ENCODE assay signal across 11 mouse cellular contexts in the genomic region with DNA sequence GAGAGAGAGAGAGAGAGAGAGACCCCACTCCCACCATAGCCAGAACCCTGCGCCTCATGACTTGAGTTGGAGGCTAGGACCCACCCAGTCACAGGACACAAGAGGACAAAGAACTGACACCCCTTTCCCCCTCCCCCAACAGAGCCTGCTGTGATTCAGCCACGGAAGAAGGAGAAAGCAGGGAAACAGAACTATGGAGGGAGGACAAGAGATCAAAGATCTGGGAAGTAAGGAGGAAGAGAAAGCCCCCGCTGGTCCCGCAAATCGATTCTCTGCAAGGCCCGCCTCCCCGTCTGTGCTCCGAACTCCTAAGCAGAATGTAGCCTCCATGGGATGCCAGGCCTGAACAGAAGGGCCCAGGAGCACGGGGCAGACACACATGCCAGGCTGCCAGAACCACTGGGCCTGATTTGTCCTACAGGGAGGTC. TPM values are rescaled to one million over a fixed set of nuclear protein-coding genes. Genes with fewer than 3 reads are reported as not detected.
DNase-seq lines count a peak whose midpoint lies in the region; ATAC-seq and TF ChIP-seq lines count a peak whose summit lies in the region.
"Had no signal": no experiment of that assay in that cellular context is flagged by ENCODE, and none has a peak within 500 bp of the region (broad histone marks: within the 10 kb centered on the region; RNA-seq: fewer than 3 reads in every experiment).

No protein-coding gene starts in this region.

- WGBS in hindbrain, postnatal 0 days: 8% methylated on average over 9 of the region's 9 CpGs
- 5% methylated on average over 9 of the region's 9 CpGs for WGBS in neural tube, embryonic 13.5 days
- WGBS in kidney, adult 2 months: 39% methylated on average over 9 of the region's 9 CpGs

- no peaks in the 10 kb centered on the region for H3K36me3 ChIP-seq in hindbrain, postnatal 0 days (ENCODE audit: insufficient read depth, low read length)
- H3K36me3 ChIP-seq in neural tube, embryonic 13.5 days: no peaks in the 10 kb centered on the region
- H3K36me3 ChIP-seq in kidney, adult 2 months (ENCODE audit: control insufficient read depth, insufficient read depth, low read length): no peaks in the 10 kb centered on the region
- H3K36me3 ChIP-seq: G1E; heart, embryonic 15.5 days; limb, embryonic 15.5 days had no signal

- peak; percentile 43 to 55 for DNase-seq in layer of hippocampus, postnatal 10 days (ENCODE audit: low spot score in 2 of 2)
- DNase-seq in layer of hippocampus, adult 8-10 months (ENCODE audit: low spot score in 2 of 2): no peak
- DNase-seq in cerebellum, postnatal 36 days: peak; percentile 72 to 74
- peak; percentile 76 for DNase-seq in hindbrain, postnatal 0 days (ENCODE audit: low spot score)
- no peak for DNase-seq in kidney, adult 2 months
- DNase-seq in frontal cortex, postnatal 14 days (ENCODE audit: low spot score in 2 of 2): no peak

- no peak overlapping the region for H3K4me2 ChIP-seq in hindbrain, postnatal 0 days (ENCODE audit: low read depth, low read length)
- H3K4me2 ChIP-seq in neural tube, embryonic 13.5 days: peak overlapping the region; percentile 32
- H3K4me2 ChIP-seq: heart, embryonic 15.5 days; limb, embryonic 15.5 days had no signal

- no peak for TF ChIP-seq POLR2A in kidney, adult 2 months (IDR thresholded peaks at IDR 0.05; ENCODE audit: low read depth, low read length)

- no peak overlapping the region for H3K4me3 ChIP-seq in hindbrain, postnatal 0 days (ENCODE audit: low read length)
- no peak overlapping the region for H3K4me3 ChIP-seq in neural tube, embryonic 13.5 days
- H3K4me3 ChIP-seq in kidney, adult 2 months (ENCODE audit: insufficient read depth, low read depth, low read length): no peak overlapping the region
- H3K4me3 ChIP-seq: heart, embryonic 15.5 days; limb, embryonic 15.5 days had no signal

- no peak overlapping the region for H3K9ac ChIP-seq in hindbrain, postnatal 0 days (replicated peaks; ENCODE audit: low read length)
- H3K9ac ChIP-seq in neural tube, embryonic 13.5 days: peak overlapping the region; percentile 52; the same call in 1 of the 2 replicates
- H3K9ac ChIP-seq: heart, embryonic 15.5 days; limb, embryonic 15.5 days had no signal

- H3K4me1 ChIP-seq in hindbrain, postnatal 0 days (ENCODE audit: insufficient read depth, low read length): peaks cover 6% of the 10 kb centered on the region
- H3K4me1 ChIP-seq in neural tube, embryonic 13.5 days (replicated peaks): peaks cover 43% of the 10 kb centered on the region
- H3K4me1 ChIP-seq in kidney, adult 2 months (ENCODE audit: control insufficient read depth, insufficient read depth, low read length): no peaks in the 10 kb centered on the region

- no peak for TF ChIP-seq CTCF in hindbrain, postnatal 0 days (IDR thresholded peaks at IDR 0.05; ENCODE audit: low read depth)
- no peak for TF ChIP-seq CTCF in kidney, adult 2 months (conservative IDR thresholded peaks at IDR 0.05; ENCODE audit: insufficient read depth, insufficient read length, low read depth, low read length)

- no peaks in the 10 kb centered on the region for H3K9me3 ChIP-seq in hindbrain, postnatal 0 days (ENCODE audit: low read length)
- no peaks in the 10 kb centered on the region for H3K9me3 ChIP-seq in neural tube, embryonic 13.5 days
- H3K9me3 ChIP-seq: G1E; heart, embryonic 15.5 days; limb, embryonic 15.5 days had no signal

- ATAC-seq in hindbrain, postnatal 0 days: peak; percentile 77
- no peak; the same call in 1 of the 2 replicates for ATAC-seq in neural tube, embryonic 13.5 days (ENCODE audit: low read depth)
- no peak for ATAC-seq in inflammation-experienced regulatory T-cells, adult 6 months

- H3K27ac ChIP-seq in hindbrain, postnatal 0 days: peak overlapping the region; percentile 67
- peak overlapping the region; percentile 85 for H3K27ac ChIP-seq in neural tube, embryonic 13.5 days (replicated peaks)
- no peak overlapping the region for H3K27ac ChIP-seq in kidney, adult 2 months (ENCODE audit: insufficient read depth, low read depth, low read length)
- H3K27ac ChIP-seq: heart, embryonic 15.5 days; limb, embryonic 15.5 days had no signal

- H3K27me3 ChIP-seq in hindbrain, postnatal 0 days (ENCODE audit: insufficient read depth, low read length): no peaks in the 10 kb centered on the region
- H3K27me3 ChIP-seq in neural tube, embryonic 13.5 days: peaks cover 53% of the 10 kb centered on the region
- no peaks in the 10 kb centered on the region for H3K27me3 ChIP-seq in kidney, adult 2 months (replicated peaks; ENCODE audit: control insufficient read depth, insufficient read depth, low read length)

RNA-seq across cellular contexts. Expression of a gene that starts 12.9 kb away (rescaled TPM):
- 1 to 10 TPM; 1.5 to 1.9 TPM for total RNA-seq in layer of hippocampus, postnatal 10 days (2021)
- total RNA-seq in layer of hippocampus, adult 8-10 months (2022): 1 to 10 TPM; 1.8 to 3.4 (median 2.4) TPM
- 2.8 and 6.8 TPM in 2 replicates for total RNA-seq in hindbrain, postnatal 0 days (2014; rRNA removed)
- 4.4 and 4.6 TPM in 2 replicates for polyA plus RNA-seq in hindbrain, postnatal 0 days (2015; fragmentation: Nextera tagmentation; extraction: Ambion mirVana)
- polyA plus RNA-seq in neural tube, embryonic 13.5 days (2015; fragmentation: Nextera tagmentation; extraction: Ambion mirVana): 4.1 and 6.1 TPM in 2 replicates
- polyA plus RNA-seq in inflammation-experienced regulatory T-cells, adult 6 months (2017; shearing (Covaris generic)): 1 to 10 TPM in 1 of 3 experiments, under 1 TPM in 2; 0.43 to 2.7 (median 0.56) TPM
- polyA plus RNA-seq in kidney, adult 2 months (2012; rRNA removed): 239 and 257 TPM in 2 replicates
- total RNA-seq: G1E had no signal
- polyA plus RNA-seq: G1E had no signal

RNA-seq across cellular contexts. Expression of a gene that starts 23.8 kb away (rescaled TPM):
- 100 to 1,000 TPM; 215 to 221 TPM for total RNA-seq in layer of hippocampus, postnatal 10 days (2021)
- 100 to 1,000 TPM; 139 to 164 (median 153) TPM for total RNA-seq in layer of hippocampus, adult 8-10 months (2022)
- 175 and 177 TPM in 2 replicates for total RNA-seq in hindbrain, postnatal 0 days (2014; rRNA removed)
- polyA plus RNA-seq in hindbrain, postnatal 0 days (2015; fragmentation: Nextera tagmentation; extraction: Ambion mirVana): 113 and 127 TPM in 2 replicates
- 95.2 and 104 TPM in 2 replicates for polyA plus RNA-seq in neural tube, embryonic 13.5 days (2015; fragmentation: Nextera tagmentation; extraction: Ambion mirVana)
- polyA plus RNA-seq in inflammation-experienced regulatory T-cells, adult 6 months (2017; shearing (Covaris generic)): under 1 TPM in 1 of 3 experiments, not detected in 2; 0.24 TPM
- polyA plus RNA-seq in kidney, adult 2 months (2012; rRNA removed): 0.12 and 0.27 TPM in 2 replicates

Comparison
In these comparisons a context has a peak if more than half of its experiments do, and no peak if none do; other contexts are left out.
1. DNase-seq: peak in layer of hippocampus, postnatal 10 days (2 of 2), cerebellum, postnatal 36 days (2 of 2) and hindbrain, postnatal 0 days (single experiment); none in layer of hippocampus, adult 8-10 months (0 of 2), kidney, adult 2 months (single experiment) and frontal cortex, postnatal 14 days (0 of 2).
2. RNA of a gene that starts 12.9 kb away (polyA plus RNA-seq): 239 to 257 TPM in kidney, adult 2 months; 4.1 to 6.1 TPM in neural tube, embryonic 13.5 days, 4.4 to 4.6 TPM in hindbrain, postnatal 0 days and 0.43 to 2.7 TPM in inflammation-experienced regulatory T-cells, adult 6 months; every median in the first group is over 10 times any median in the second.
3. RNA of a gene that starts 23.8 kb away (polyA plus RNA-seq): 113 to 127 TPM in hindbrain, postnatal 0 days and 95.2 to 104 TPM in neural tube, embryonic 13.5 days; 0.12 to 0.27 TPM in kidney, adult 2 months and 0.24 TPM in inflammation-experienced regulatory T-cells, adult 6 months; every median in the first group is over 10 times any median in the second.